Mouse (Mus musculus) heart, adult 18-20 months (tissue): ENCODE data around the gene Ostc. TPM values are rescaled to one million over a fixed set of nuclear protein-coding genes. Genes with fewer than 3 reads are reported as not detected.

Experiments
- DNase-seq, 2 experiments: peaks; one replicate each; pipeline ENCODE4 v3.0.0; 2021 to 2022; ENCODE audit warnings: mixed read lengths in 1 of 2
- long read RNA-seq, 2 experiments: library from polyadenylated mRNA; stranded (forward); transcript quantifications; one replicate each; pipeline ENCODE4 v2.0.0; 2021
- total RNA-seq, 2 experiments: library from RNA; stranded (reverse); gene quantifications; 2 replicates each; pipeline ENCODE4 v1.2.3; 2021

Gene Ostc
- total RNA-seq, result 10 to 100 TPM; 46.2 to 50.8 TPM
- long read RNA-seq, experiment 1, transcript Ostc-201 (4 exons, 1,067 nt), result major isoform, 49 of 53 reads
- long read RNA-seq, experiment 1, partial matches to known transcripts, result 1 of 53 reads
- long read RNA-seq, experiment 1, other reads (novel, unspliced or antisense), result 0 of 53 reads
- long read RNA-seq, experiment 2, transcript Ostc-201 (4 exons, 1,067 nt), result major isoform, 33 of 34 reads
- long read RNA-seq, experiment 2, partial matches to known transcripts, result 0 of 34 reads
- long read RNA-seq, experiment 2, other reads (novel, unspliced or antisense), result 0 of 34 reads

DNA sequence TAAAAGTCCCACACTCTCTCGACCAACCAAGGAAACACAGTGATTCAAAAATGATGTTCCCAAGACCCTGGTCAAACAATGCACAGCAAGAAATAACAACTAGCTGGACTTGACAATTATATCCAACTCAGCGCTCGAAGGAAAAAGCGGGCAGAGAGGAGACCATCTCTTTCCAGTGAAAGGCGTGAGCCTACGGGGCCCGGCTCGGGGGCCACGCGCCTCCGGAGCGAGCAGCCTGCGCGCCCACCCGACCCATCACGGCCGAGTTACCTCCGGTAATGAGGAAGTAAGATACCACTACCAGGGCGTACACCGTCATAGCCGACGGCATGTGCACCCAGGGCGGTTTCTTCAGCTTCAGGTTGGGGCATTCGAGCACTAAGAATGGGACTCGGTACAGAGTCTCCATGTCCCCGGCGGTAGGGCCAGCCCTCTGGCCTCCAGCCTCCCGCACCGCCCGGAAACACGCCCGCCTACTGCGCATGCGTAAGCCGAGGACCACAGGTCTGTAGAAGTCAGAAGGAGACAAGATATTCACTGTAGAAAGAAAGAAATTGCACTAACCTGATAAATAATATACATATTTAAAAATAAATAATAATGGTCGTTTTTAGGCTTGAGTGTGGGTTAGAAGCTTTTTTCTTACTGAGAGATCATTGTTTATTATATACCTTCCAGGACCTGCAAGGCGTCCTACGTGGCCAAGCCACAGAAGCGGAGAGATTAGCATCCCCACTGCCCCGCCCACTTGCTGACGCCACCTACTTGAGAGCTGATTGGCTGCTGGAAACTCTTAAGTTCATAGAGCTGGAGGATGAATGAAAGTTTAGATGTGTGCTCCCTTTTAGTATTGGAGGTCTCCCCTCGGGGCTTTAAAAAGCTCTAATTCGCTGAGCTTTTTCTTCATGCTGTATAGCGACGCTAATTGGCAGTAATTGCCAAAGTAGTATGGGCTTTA, at the start of gene Ostc:
TSS of gene Ostc (minus strand) at position 478 of the 958 bp plus-strand sequence.
- peak; percentile 97 to 98 for DNase-seq

DNA sequence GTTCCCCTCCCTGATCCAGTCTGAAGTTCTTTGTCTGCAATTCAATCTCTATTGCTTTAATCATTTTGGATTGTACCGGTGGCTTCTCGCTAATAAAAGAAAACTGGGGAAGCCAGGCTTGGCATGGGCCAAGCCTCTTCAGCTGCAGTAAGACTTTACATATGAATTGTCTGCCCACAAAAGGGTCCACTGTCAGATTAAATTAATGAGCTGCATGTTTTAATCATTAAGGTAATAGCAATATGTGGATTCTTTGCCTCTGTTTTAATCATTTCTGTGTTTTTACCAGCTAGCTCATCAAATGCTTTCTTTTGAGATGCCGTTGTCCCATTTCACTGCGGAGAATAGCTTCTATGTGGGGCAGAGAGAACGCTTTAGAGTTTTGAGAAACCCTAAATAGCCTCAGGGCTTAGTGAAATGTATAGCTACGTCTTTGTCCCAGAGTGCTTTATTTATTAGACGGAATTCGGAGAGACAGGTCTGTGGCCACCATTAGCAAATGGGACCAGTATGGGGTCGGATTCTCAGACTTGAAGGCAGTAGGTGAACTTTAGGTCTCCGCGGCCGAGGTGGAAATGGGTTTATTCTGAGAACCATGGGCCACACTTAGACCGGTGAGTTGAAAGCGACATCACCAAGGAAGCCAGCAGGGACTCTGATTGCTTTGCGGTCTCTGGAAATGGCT, 49.1 kb upstream of the Ostc start:
- DNase-seq, result no peak

DNA sequence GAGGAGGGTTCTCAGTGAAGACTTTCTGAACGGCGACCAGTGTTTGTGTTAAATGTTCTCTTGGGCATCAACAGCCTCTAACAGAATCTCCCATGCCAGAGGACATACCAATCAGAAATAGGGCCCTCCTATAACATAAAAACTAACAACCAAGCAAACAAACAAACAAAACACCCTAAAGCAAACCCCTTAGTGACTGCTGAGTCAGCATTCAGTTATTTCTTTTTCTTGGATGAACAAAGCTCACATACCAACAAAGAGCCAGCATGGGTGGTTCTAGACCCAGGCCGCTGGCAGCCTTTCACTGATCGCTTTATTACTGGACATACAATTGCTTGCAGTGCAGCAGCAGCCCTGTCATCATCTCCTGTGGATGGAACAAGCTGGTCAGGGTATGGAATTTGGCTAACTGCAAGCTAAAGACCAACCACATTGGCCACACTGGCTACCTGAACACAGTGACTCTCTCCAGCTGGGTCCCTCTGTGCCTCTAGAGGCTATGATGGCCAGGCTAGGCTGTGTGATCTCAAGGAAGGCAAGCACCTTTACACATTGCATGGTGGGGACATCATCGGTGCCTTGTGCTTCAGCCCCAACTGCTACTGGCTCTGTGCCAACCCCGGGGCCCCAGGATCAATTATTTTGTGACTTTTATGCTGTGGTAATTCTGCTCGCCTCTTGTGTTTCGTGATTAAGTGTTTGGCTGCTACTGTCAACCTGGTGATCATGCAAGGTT, 48.0 kb upstream of the Ostc start:
- no peak for DNase-seq

DNA sequence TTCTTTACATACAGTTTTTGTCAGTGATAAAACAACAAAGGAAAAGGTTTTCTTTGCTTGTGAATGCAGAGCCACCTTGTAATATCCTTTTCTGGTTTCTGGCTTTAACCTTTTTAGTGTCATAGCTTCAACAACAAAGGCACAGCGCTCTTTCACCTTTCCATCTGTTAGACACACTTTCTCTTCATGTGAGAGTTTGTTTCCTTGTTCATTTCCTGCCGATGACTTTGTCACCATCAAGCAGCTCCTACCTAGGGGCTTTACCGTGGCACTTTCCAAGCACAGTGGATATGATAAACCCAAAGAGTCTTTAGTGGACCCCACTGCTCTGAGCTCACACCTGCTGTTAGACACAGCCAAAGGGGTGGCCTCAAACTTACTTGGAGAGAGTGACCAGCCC, 40.0 kb upstream of the Ostc start:
- DNase-seq, result no peak

DNA sequence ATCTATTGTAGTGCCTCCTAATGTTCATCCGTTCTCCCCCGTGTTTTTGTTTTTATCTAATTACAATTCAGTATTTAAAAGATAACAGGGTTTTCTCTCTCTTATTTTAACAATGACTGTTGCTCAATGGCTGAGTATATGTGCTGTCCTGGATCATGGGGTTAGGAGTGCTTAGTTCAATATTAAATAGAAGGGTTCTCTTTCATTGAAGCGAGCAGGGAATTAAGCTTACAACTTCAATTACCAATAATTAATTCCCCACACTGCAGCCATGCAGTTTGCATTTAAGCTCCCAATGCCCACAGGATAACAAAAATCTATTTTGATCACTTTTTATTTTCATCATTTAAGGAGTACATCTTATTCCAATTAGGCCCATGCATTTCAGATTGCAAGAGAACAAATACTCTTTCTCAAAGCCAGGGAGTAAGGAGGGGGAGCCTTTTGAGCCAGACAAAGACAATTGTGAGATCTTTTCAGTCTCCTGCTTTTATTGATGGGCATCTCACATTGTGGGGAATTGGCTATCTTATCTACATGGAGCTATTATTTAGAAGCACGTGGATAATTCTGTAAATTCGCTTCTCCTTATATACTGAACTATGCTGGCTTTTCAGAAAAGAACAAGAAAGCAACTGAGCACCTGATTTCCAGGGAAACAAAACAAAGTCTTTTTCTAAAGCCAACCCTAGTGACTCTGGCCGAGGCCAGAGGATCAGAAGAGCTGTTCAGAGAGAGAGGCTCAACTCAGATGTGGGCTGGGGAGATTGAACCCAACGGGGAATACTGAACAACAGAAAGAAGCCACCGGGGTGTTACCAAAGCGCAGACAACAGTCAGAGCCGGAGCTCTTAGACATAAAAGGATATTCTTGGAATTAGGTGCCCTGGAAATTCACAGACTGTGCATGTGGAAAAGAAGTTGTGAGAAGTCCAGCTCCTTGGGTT, 37.7 kb upstream of the Ostc start:
- no peak for DNase-seq

DNA sequence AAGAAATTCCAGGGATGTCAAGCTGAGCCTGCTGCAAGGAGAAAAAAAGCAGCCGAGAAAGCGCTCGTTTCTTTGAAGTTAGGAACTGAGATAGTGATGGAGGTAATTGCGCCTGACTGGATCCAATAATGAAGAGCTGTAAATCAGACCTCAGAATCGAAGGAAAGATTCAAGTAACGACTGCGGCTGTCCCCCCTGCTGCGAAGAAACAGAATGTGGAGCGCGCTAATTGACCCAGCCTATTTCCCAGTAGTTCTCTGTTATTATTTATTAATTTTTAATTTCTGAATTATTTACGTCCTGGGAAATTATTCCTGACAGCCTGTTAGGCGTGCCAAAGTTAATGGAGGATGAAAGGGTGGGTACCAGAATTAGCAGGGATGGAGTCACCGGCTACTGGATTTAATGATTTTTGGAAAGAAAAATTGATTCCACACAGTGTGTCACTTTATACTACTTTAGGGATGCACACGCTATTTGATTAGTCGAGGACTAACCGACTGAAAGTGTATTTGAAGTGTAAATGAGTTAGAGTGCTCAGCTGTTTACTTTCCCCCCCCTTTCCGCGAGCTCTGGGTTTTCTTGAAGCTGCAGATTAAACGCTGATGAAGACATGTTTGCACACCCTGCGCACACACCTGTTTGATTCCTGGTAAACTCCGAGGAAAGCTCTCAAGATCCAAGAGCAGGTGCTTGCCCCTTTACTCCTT, 28.6 kb upstream of the Ostc start:
- no peak for DNase-seq

DNA sequence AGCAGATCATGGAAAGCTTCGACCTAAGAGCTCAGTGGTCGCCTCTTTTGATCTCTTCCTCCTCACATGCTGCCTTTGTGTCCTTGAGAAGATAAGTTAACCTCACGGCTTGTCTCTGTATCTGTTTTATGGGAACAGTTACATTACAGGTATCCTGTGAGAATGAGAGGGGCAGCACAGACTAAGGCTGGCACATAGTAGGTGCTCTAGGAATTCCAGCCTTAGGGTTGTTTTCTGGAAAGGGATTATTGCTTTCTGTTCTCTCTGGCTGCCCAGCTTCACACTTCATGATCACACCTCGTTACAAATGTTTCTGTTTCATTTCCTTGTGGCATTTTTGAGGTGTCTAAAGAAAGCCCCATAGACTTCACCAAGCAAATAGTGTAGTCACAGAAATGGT, 27.5 kb upstream of the Ostc start:
- DNase-seq, result no peak

DNA sequence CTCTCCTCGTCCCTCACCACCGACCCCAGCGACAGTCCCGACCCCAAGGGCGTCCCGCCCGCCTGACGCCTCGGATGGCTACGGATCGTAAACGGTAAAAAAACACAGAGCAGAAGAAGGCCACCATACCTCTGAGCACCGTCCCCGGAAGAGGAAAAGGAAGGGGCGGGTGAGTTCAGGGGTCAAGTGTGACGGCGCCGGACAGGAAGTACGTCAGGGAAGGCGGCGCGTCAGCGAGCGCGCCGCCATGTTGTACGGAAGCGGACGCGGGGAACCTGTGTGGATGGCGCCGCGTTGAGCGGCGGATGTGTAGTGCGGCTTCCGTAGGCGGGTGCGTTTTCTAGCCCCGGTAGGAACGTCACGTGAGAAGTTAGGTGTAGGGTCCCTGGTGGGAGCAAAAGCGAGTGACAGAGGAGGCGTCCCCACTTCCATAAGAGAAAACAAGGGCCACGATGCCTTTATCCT, 21.0 kb upstream of the Ostc start, which contains the start of gene Rpl34:
TSS of gene Rpl34 (minus strand) at position 210 of the 465 bp plus-strand sequence.
- peak; percentile 95 to 96 for DNase-seq

DNA sequence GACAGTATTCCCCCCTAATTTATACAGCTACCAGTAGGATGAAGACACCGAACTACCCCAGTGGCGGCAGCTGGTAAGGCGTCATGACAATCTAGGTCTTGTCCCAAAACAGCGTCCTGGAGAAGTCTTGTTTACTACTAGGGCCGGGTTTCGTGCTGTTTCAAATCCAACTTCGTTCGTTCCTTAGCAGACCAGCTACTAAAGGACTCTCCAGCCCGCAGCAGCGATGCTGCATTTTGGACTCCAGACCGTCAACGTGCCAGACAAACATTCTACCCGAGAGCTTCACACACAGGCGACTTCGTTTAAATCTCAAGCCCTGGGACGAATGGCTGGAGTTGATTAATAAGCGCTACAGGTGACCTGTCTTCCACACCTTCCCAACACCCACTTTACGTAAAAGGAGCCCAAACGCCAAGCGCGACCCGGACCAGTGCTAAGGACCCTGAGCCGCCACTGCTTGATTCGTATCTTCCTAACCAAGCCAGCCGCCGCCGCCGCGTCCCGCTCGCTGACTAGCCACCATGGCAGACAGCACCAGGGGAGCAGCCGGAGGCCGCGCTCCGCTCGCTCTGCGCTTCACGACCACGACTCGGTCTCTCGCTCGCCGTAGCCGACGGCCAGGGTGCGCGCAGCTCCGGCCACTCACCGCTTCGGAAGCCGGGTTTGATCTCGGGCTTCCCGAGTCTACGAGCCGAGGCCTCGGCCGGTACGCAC, 20.4 kb upstream of the Ostc start:
- DNase-seq, result no peak

DNA sequence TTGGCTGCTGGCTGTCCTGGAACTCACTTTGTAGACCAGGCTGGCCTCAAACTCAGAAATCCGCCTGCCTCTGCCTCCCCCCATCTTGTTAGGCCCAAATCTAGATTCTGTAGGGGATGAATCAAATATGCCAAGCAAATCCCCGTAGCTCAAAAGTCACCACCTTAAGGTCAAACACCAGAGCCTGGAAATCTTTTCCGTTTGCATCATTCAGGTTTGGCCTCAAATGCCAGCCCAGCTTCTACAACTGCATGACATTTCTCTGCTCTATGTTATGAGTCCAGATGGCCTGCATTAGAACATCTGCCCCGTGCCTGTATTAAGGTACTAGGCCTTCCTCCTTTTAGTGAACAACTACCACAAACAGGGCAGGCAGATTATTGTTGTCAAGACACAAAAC, 18.4 kb upstream of the Ostc start:
- DNase-seq, result no peak

DNA sequence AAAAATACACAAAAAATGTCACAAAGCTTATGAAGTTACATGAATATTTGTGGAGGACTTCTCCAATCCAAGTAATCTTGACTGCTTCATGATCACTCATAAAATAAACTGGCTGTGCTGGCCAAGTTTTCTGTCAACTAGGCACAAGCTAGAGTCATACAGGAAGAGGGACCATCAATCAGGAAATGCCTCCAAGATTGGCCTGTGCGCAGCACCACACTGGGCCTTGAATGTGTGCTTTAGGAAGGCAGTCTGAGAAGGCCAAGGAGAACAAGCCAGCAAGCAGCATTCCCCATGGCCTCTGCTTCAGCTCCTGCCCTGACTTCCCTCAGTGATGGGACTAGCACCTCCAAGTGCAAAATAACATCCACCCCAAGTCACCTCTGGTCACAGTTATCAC, 17.8 kb upstream of the Ostc start:
- no peak for DNase-seq

DNA sequence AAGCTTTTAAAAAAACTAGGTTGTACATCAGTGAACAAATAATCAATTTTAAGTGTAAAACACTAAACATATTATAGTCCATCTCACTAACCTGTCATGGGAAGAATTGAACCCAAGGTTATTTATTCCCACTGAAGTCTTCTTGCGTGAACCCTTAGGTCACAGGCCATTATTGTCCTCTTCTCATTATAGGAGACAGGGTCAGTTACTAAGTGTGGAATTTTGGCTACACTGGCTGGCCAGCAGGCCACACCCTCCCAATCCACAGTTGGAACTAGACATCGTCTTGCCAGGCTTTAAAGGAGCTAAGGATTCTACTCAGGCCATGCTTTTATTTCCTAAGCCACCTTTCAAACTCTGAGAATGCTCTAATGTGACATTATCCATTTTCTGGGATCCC, 16.5 kb upstream of the Ostc start:
- DNase-seq, result no peak

DNA sequence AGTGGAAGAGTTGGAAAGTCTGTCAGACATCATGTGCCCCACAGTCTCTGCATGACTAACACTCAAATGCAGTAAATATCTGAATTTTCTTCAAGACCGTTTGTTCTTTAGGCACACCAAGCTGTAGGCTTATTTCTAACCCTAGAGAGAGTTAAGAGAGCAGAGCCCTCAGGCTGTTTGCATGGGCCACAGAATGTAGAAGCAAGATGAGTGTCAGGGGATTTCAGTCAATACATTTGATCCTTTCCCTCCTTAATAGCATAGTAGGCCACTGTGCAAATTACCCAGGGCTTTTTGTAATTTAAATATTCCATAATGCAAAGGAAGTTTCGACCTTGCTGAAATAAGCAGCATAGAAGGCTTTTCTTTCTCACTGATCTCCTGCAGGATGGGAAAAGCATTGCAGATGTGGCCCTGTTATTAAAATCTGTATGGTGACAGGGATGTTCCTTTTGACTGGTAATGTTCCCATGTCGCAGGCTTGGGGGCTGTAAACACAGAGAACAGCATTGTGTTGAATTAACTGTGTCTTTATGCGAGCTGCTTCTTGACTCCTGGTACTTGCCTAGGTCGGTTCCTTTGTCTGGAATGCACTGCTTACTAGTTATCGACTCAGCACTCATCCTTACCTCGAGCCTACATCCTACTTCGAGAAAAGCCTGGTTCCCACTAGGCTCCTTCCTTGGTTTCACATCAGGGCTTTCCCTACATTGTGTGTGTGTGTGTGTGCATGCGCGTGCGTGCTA, 13.7 kb upstream of the Ostc start:
- DNase-seq, result no peak

DNA sequence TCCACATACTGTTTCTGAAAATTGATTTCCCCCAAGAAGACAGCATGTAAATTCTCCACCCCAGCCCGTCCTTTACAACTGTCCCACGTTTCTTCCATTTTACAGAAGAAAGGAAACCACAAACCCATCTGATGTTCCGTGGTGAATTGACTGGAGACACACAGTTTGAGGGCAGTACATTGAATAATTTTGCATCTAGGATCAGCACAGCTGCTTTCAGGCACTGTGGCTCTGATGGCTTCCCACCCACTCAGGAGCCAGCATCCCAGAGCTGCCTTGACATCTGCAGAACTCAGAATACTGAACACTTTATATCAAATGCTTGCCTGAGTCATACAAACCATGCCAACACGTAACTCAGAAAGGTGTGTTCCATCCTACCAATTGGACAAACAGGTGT, 11.0 kb upstream of the Ostc start:
- no peak for DNase-seq

DNA sequence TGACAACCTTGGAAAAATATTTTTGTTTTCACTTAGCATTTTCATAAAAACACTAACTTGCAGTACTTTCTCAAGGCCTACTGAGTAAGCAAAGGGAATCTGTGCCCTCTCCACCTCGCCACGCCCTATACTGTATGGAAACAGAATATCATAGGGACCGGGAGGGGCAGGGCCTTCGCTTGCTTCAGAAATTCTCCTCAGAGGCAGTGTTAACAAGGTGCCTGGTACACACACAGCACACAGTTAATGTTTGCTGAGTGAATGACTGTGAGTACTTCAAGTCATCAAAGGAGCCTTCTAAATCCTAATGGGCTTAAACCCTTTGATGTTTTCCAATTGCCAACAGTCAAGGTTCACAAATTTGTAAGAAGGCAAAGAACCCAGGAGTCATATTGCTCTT, 9.6 kb upstream of the Ostc start:
- no peak for DNase-seq

DNA sequence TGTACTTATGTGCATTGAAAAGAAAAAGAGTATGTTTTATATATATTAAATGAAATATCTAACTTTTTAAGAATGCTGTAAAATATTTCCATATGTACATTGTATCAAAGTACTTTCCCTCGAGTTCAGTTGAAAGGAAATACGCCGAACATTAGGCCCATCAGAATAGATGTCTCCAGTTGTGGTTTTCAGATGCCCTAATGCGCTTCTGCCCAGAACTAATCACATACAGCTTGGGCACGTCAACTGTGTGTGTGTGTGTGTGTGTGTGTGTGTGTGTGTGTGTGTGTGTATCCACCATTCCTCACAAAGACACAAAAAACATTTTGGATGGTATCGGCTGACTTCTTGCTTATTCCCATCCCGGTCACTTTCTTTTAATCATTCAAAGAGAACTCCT, 7.3 kb upstream of the Ostc start:
- no peak for DNase-seq

DNA sequence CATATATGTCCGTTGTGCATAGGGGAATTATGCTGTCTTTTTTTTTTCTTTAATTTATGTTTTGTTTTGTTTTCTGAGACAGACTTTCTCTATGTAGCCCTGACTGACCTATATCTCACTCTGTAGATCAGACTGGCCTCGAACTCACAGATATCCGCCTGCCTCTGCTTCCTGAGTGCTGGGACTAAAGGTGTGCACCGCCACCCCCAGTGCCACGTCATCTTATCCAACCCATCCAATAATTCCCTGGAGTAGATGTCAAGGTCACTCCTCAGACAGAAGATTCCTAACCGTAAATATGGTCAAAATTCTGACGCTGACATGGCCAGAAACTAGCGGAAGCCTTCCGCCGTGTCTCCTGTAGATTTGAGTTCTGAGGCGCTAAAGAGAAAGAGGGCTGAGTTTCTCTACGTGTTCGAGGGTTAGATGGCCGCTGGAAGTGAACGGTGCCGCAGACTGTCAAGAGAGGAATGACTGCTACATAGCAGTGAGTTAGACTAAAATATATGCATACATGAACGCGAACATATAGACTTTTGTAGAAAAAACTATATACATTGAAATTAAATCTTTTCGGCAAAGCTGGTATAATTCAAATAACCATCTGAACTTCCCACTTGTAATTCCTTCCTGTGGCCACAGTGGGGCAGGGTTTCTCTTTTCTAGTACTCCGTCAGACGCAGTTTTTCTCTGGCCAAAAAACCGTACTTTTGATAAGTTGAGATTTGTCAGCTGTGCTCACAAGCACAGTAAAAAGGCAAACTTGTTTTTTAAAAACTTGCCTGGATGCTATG, 5.7 kb upstream of the Ostc start:
- DNase-seq, result peak; percentile 82 to 91

DNA sequence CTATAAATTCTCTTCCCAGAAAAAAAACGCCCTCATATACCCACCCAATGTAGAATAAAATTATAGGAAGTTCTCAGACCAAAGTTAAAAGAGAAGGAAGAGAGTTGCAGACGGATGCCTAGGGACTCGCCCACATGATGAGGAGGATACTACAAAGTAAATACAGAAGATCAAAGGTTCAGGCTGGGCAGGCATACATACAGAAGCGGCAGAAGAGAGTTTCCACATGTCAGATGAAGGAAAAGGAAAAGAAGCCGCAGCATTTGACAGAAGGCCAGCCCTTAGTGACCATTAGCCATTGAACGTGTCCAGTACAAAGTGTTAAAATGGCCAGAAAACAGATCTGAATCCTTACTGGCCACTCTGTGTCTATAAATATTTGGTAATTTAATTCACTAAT, 3.6 kb upstream of the Ostc start:
- no peak for DNase-seq
